Mouse (Mus musculus) heart, postnatal 0 days (tissue): ENCODE data around the gene Wdr90. TPM values are rescaled to one million over a fixed set of nuclear protein-coding genes. Genes with fewer than 3 reads are reported as not detected.

Experiments used
- ATAC-seq: fragments of 200-750 bp; cut with Nextera tagmentation; 2 replicates; pipeline ENCODE4 v1.8.0; 2017; ENCODE audit warnings: low read depth, moderate number of reproducible peaks, moderate library complexity; ENCODE audit not compliant: insufficient read depth
- DNase-seq: peaks from one replicate; pipeline ENCODE4 v3.0.0-alpha.2; 2016; ENCODE audit warnings: low spot score
- H3K27ac ChIP-seq: fragments of 300-500 bp; sonication (generic); 2 replicates; pipeline ENCODE4 v1.5.1; 2014; ENCODE audit warnings: low read depth, mild to moderate bottlenecking
- H3K27me3 ChIP-seq: fragments of 300-500 bp; sonication (generic); 2 replicates; pipeline ENCODE4 v1.6.1; 2014; ENCODE audit warnings: low read length, mixed read lengths; ENCODE audit not compliant: control insufficient read depth, insufficient read depth
- H3K36me3 ChIP-seq: fragments of 300-500 bp; sonication (generic); replicated peaks from 2 replicates; pipeline ENCODE4 v1.6.1; 2014; ENCODE audit warnings: low read length, mixed read lengths; ENCODE audit not compliant: control insufficient read depth, insufficient read depth
- H3K4me1 ChIP-seq: fragments of 300-500 bp; sonication (generic); 2 replicates; pipeline ENCODE4 v1.6.1; 2014; ENCODE audit warnings: antibody characterized with exemption; ENCODE audit not compliant: control insufficient read depth, insufficient read depth
- H3K4me2 ChIP-seq: fragments of 300-500 bp; sonication (generic); 2 replicates; pipeline ENCODE4 v1.6.1; 2014; ENCODE audit warnings: low read depth, mild to moderate bottlenecking, low read length, moderate library complexity
- H3K4me3 ChIP-seq: fragments of 300-500 bp; sonication (generic); 2 replicates; pipeline ENCODE4 v1.5.1; 2014; ENCODE audit warnings: low read depth, low read length
- H3K9ac ChIP-seq: fragments of 300-500 bp; sonication (generic); replicated peaks from 2 replicates; pipeline ENCODE4 v1.6.1; 2014; ENCODE audit warnings: low read depth, low read length, mixed read lengths
- H3K9me3 ChIP-seq: fragments of 300-500 bp; sonication (generic); replicated peaks from 2 replicates; pipeline ENCODE4 v1.6.1; 2016; ENCODE audit warnings: low read length; ENCODE audit not compliant: control insufficient read depth
- CTCF ChIP-seq: IDR thresholded peaks from 2 replicates; pipeline ENCODE4 v1.5.1; 2016; ENCODE audit warnings: antibody characterized with exemption, control low read depth, low read depth
- EP300 ChIP-seq: IDR thresholded peaks from 2 replicates; pipeline ENCODE4 v1.6.1; 2016; ENCODE audit warnings: antibody characterized with exemption, low read depth
- WGBS: fragments of 180-500 bp; shearing (Covaris S2); extraction: QIAGEN DNeasy Blood & Tissue Kit; methylation state at CpG from one replicate; pipeline ENCODE4 v1.1.7; 2014; 5-methylcytosine and 5-hydroxymethylcytosine counted together
- polyA plus RNA-seq: library from polyadenylated mRNA; unstranded; fragments of >200 nt; fragmentation: Nextera tagmentation; extraction: Ambion mirVana; gene quantifications from 2 replicates; pipeline ENCODE4 v1.2.1, GENCODE M21; 2015
- total RNA-seq: library from RNA; depleted of rRNA; stranded (reverse); fragments of >200 nt; gene quantifications from 2 replicates; pipeline ENCODE4 v1.2.3, GENCODE M21; 2014; ENCODE audit warnings: low replicate concordance

The Wdr90 gene
- total and polyA plus RNA-seq, 2 experiments from 2014 or later, result 4.2 to 19.3 TPM

DNA sequence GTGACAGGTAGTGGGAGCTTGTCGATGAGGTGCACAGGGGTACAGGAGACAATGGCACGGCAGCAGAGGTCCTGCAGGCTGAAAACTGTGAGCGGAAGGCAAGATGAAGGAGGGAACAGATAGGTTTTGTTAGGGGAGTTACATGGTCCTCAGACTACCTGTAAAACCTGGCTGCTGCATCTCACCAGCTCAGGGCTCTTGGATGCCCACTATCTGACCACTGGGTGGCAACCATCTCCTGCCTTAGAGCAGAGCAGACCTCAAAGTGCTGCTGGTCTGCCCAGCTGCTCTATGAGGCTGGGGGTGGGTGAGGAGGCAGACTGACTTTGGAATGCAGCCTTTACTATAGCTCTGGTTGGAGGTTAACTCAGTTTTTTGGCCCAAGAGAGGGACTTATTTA is 22.5 kb upstream of the Wdr90 start:
- no peaks in the 10 kb centered on the region for H3K4me1 ChIP-seq
- no peaks in the 10 kb centered on the region for H3K9me3 ChIP-seq
- H3K27ac ChIP-seq, result no peak overlapping the region
- no peak overlapping the region for H3K4me2 ChIP-seq
- H3K4me3 ChIP-seq, result no peak overlapping the region
- H3K27me3 ChIP-seq, result no peaks in the 10 kb centered on the region
- H3K9ac ChIP-seq, result no peak overlapping the region
- DNase-seq (no peak), ATAC-seq (no peak)
- 98% methylated on average over 3 of the region's 3 CpGs for WGBS
- H3K36me3 ChIP-seq, result peaks cover 28% of the 10 kb centered on the region
- no peak for TF ChIP-seq EP300
- 0 out of 2 replicates have a peak, but pooled peaks have one; percentile 1 for TF ChIP-seq CTCF

DNA sequence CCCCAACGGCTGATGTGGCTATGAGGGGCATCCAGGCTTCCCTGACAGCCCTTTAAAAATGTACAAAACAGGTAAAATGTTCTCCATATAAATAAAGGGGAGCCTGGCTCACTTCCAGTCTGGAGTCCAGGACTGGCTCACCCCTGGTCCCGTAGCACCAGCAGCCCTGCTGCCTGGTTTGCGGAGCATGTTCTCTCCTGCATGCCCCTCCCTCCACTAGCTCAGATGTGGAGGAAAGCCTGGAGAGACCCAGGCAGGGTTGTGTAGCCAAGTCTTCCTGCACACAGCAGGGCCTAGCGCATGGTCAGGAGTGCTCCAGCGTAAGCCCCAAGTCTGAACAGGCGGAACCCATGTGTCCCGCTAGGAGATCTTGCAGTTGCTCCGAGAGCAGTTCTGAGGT is 22.0 kb upstream of the Wdr90 start:
- Histone ChIP-seq H3K9me3 (no peaks in the 10 kb centered on the region), H3K9ac (no peak overlapping the region), H3K36me3 (peaks cover 28% of the 10 kb centered on the region), H3K27me3 (no peaks in the 10 kb centered on the region), H3K27ac (no peak overlapping the region), H3K4me2 (no peak overlapping the region), H3K4me1 (no peaks in the 10 kb centered on the region), H3K4me3 (no peak overlapping the region)
- no peak for TF ChIP-seq EP300
- no peak for TF ChIP-seq CTCF
- ATAC-seq (no peak), DNase-seq (no peak)
- 91% methylated on average over 8 of the region's 8 CpGs for WGBS

DNA sequence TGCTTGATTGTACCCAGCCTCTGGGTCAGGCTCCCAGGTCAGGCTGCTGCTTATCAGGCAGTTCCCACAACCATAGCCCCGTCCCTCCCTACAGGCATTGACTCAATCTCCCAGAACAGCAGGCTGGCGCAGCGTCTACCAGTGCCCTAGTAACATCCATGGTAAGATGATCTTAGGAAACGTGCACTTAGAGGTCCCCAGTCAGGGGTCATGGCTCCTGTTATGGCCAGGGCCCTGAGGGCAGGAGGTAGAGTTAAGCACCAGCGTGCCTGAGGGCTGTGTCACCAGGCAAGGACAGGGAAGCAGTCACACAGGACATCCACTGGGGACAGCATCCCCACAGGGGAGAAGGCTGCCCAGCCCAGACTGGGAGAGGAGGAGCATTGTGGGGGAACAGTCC is 21.0 kb upstream of the Wdr90 start:
- Histone ChIP-seq H3K4me2 (no peak overlapping the region), H3K27me3 (no peaks in the 10 kb centered on the region), H3K4me1 (no peaks in the 10 kb centered on the region), H3K9ac (no peak overlapping the region), H3K9me3 (no peaks in the 10 kb centered on the region), H3K36me3 (peaks cover 25% of the 10 kb centered on the region), H3K27ac (no peak overlapping the region), H3K4me3 (no peak overlapping the region)
- ATAC-seq (0 out of 2 replicates have a peak, but pooled peaks have one; percentile 6), DNase-seq (no peak)
- 53% methylated on average over 5 of the region's 5 CpGs for WGBS
- TF ChIP-seq CTCF (no peak), EP300 (no peak)

DNA sequence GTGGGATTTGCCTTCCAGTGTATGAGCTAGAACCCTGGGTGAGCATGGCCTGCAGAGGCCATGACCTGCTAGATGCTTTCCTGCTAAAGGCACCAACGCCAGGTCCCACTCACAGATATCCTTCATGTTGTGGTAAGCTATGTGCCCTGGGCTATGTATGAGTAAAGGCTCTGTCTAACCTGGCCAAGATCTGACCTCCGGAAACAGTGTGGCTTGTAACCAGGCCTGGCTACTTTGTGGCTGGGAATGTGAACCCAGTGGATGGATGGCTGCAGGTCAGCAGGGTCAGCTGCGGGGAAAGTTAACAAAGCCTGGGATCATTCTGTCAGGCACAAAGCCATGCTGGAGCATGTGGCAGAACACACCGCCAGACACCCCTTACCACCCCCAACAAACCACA is 20.4 kb upstream of the Wdr90 start:
- H3K36me3 ChIP-seq, result peaks cover 25% of the 10 kb centered on the region
- H3K9me3 ChIP-seq, result no peaks in the 10 kb centered on the region
- no peak for ATAC-seq
- H3K4me1 ChIP-seq, result no peaks in the 10 kb centered on the region
- no peak overlapping the region for H3K27ac ChIP-seq
- H3K4me3 ChIP-seq, result no peak overlapping the region
- no peak overlapping the region for H3K4me2 ChIP-seq
- 66% methylated on average over 4 of the region's 4 CpGs for WGBS
- H3K9ac ChIP-seq, result no peak overlapping the region
- TF ChIP-seq CTCF (no peak), EP300 (no peak)
- no peaks in the 10 kb centered on the region for H3K27me3 ChIP-seq
- DNase-seq, result no peak

DNA sequence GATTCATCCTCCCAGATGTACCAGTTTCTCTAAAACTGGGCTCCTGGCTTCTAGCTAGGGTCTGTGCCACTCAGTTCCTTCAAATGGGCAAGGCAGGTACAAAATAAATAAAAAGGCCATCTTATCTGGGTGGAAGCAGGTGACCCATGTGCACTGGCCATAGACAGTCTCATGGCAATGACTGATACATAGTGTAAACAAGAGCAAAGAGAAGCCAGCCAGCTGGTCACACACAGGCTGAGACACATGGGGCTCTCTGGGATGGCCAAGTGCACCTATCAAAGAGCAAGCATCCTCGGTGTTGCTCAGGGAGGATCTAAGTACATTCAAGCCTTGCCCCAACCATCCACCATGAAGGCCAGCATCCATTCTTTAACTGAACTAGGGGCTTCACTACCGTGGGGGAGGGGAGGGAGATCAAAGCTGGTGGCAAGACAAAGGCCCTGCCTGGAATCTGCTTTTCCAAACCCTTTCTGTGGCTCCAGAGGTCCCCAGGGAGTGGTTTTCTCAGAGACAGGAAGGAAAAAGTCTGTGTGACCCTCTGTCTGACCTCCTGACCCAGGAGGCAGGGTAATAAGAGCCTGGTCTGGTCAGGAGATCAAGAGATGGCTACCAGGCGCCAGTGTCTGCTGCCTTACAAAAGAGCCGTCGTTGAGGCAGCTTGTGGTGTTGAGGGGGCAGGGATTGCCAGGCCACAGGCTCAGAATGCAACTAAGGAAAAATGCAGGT is 19.8 kb upstream of the Wdr90 start:
- WGBS, result 25% methylated on average over 5 of the region's 5 CpGs
- TF ChIP-seq EP300 (no peak), CTCF (no peak)
- H3K4me1 ChIP-seq, result peaks cover 5% of the 10 kb centered on the region; the same call in 1 of the 2 replicates

More for the DNA sequence above, 19.8 kb upstream of the Wdr90 start:
- DNase-seq (no peak), ATAC-seq (no peak)
- no peaks in the 10 kb centered on the region for H3K27me3 ChIP-seq
- H3K27ac ChIP-seq, result no peak overlapping the region
- H3K9ac ChIP-seq, result no peak overlapping the region
- H3K36me3 ChIP-seq, result peaks cover 25% of the 10 kb centered on the region
- H3K4me2 ChIP-seq, result no peak overlapping the region
- H3K4me3 ChIP-seq, result no peak overlapping the region
- no peaks in the 10 kb centered on the region for H3K9me3 ChIP-seq
